In the genomic region with DNA sequence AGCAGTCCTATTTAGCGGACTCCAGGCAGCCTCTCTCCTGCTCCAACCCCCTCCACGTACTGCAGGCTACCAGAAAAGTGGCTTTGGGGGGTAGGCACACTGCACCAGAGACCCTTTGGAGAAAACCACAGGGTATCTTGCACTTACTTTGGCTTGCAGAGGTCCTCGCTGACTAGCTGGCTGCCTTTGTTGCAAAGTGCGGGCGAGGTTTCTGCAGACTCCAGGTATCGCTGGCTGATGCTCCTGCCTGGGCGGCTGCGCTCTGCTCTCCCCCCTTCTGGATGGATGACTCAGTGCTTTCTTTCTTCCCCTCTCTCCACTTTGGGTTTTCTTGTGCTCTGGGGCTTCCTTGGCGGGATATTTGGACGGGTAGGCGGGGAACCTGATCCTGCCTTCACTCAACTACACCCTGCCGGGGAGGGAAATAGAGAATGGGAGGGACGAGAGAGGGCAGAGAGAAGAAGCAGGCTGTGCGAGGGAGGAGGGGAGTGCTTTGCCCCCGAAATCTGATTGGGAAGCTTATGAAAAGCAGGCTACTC, we compare ENCODE assay signal across 9 mouse cellular contexts. TPM values are rescaled to one million over a fixed set of nuclear protein-coding genes. Genes with fewer than 3 reads are reported as not detected.
A peak's percentile ranks its signal among the peaks of the same experiment; 100 is the strongest.
DNase-seq lines count a peak whose midpoint lies in the region; ATAC-seq lines count a peak whose summit lies in the region.
"Had no signal": no experiment of that assay in that cellular context is flagged by ENCODE, and none has a peak within 500 bp of the region (broad histone marks: within the 10 kb centered on the region; RNA-seq: fewer than 3 reads in every experiment).

A gene (minus strand): TSS at position 474 of the 539 bp plus-strand sequence.

- DNase-seq in kidney, postnatal 25 days = no peak
- DNase-seq in hindbrain, embryonic 10.5 days (ENCODE audit: low spot score) = peak; percentile 77
- peak; percentile 65 to 93 for DNase-seq in left cerebral cortex, postnatal 25 days (ENCODE audit: low spot score in 2 of 2)
- DNase-seq in c-Kit-positive CD71-positive TER-119-positive erythroid progenitor cells, embryonic 14.5 days (ENCODE audit: low spot score) = no peak

- no peaks in the 10 kb centered on the region for H3K9me3 ChIP-seq in kidney, embryonic 15.5 days (replicated peaks)
- H3K9me3 ChIP-seq in forebrain, embryonic 13.5 days (replicated peaks) = no peaks in the 10 kb centered on the region
- no peaks in the 10 kb centered on the region for H3K9me3 ChIP-seq in hindbrain, embryonic 10.5 days
- no peaks in the 10 kb centered on the region for H3K9me3 ChIP-seq in neural tube, embryonic 12.5 days

- 2% methylated on average over 15 of the region's 15 CpGs for WGBS in kidney, embryonic 15.5 days
- WGBS in forebrain, embryonic 13.5 days = under 1% methylated on average over 15 of the region's 15 CpGs
- WGBS in hindbrain, embryonic 10.5 days = under 1% methylated on average over 15 of the region's 15 CpGs
- WGBS in neural tube, embryonic 12.5 days = under 1% methylated on average over 15 of the region's 15 CpGs

- ATAC-seq in kidney, embryonic 15.5 days (replicated peaks; ENCODE audit: low FRiP score) = peak; percentile 91
- peak; percentile 50 for ATAC-seq in cerebellum, adult (ENCODE audit: insufficient number of reproducible peaks, low FRiP score, low TSS enrichment)
- peak; percentile 89 for ATAC-seq in forebrain, embryonic 13.5 days
- peak; percentile 78 for ATAC-seq in neural tube, embryonic 12.5 days (ENCODE audit: low FRiP score, low read depth)

- peak within 1 kb of the TSS; percentile 82 for H3K4me2 ChIP-seq in kidney, embryonic 15.5 days
- peak within 1 kb of the TSS; percentile 67 for H3K4me2 ChIP-seq in forebrain, embryonic 13.5 days
- H3K4me2 ChIP-seq in neural tube, embryonic 12.5 days (replicated peaks) = peak within 1 kb of the TSS; percentile 74

- peaks cover 19% of the 10 kb centered on the region for H3K4me1 ChIP-seq in kidney, embryonic 15.5 days
- peaks cover 48% of the 10 kb centered on the region for H3K4me1 ChIP-seq in forebrain, embryonic 13.5 days
- H3K4me1 ChIP-seq in hindbrain, embryonic 10.5 days (replicated peaks) = peaks cover 50% of the 10 kb centered on the region
- peaks cover 21% of the 10 kb centered on the region for H3K4me1 ChIP-seq in neural tube, embryonic 12.5 days

- intact Hi-C loops in left cerebral cortex, postnatal 25 days (cut with DNase I) = loop anchor here (2.0 to 10.0 kb wide), 4 partner anchors 33 to 225 kb away; no protein-coding TSS in a partner anchor

- peak within 1 kb of the TSS; percentile 92 for H3K27ac ChIP-seq in kidney, embryonic 15.5 days
- peak within 1 kb of the TSS; percentile 85 for H3K27ac ChIP-seq in forebrain, embryonic 13.5 days
- H3K27ac ChIP-seq in hindbrain, embryonic 10.5 days = peak within 1 kb of the TSS; percentile 93
- H3K27ac ChIP-seq in neural tube, embryonic 12.5 days = peak within 1 kb of the TSS; percentile 42; the same call in 1 of the 2 replicates

- H3K4me3 ChIP-seq in kidney, embryonic 15.5 days (replicated peaks) = peak within 1 kb of the TSS; percentile 65
- H3K4me3 ChIP-seq in forebrain, embryonic 13.5 days = peak within 1 kb of the TSS; percentile 68
- H3K4me3 ChIP-seq in hindbrain, embryonic 10.5 days = peak within 1 kb of the TSS; percentile 72
- H3K4me3 ChIP-seq in neural tube, embryonic 12.5 days = peak within 1 kb of the TSS; percentile 65

- H3K9ac ChIP-seq in kidney, embryonic 15.5 days = peak within 1 kb of the TSS; percentile 76
- peak within 1 kb of the TSS; percentile 89 for H3K9ac ChIP-seq in forebrain, embryonic 13.5 days
- peak within 1 kb of the TSS; percentile 74 for H3K9ac ChIP-seq in neural tube, embryonic 12.5 days

- H3K36me3 ChIP-seq in kidney, embryonic 15.5 days = peaks cover 9% of the 10 kb centered on the region; the same call in 1 of the 2 replicates
- H3K36me3 ChIP-seq in forebrain, embryonic 13.5 days (ENCODE audit: poor library complexity, severe bottlenecking) = peaks cover 16% of the 10 kb centered on the region
- peaks cover 21% of the 10 kb centered on the region for H3K36me3 ChIP-seq in hindbrain, embryonic 10.5 days
- H3K36me3 ChIP-seq in neural tube, embryonic 12.5 days = peaks cover 4% of the 10 kb centered on the region

- no peaks in the 10 kb centered on the region for H3K27me3 ChIP-seq in kidney, embryonic 15.5 days
- H3K27me3 ChIP-seq in forebrain, embryonic 13.5 days = no peaks in the 10 kb centered on the region
- H3K27me3 ChIP-seq in hindbrain, embryonic 10.5 days (ENCODE audit: insufficient read depth, poor library complexity, severe bottlenecking) = peaks cover 12% of the 10 kb centered on the region
- H3K27me3 ChIP-seq in neural tube, embryonic 12.5 days (replicated peaks) = no peaks in the 10 kb centered on the region
- H3K27me3 ChIP-seq: CH12.LX had no signal

RNA-seq across cellular contexts. Expression of the gene that starts here (rescaled TPM):
- 362 and 367 TPM in 2 replicates for polyA plus RNA-seq in kidney, embryonic 15.5 days (2015; fragmentation: Nextera tagmentation; extraction: Ambion mirVana)
- polyA plus RNA-seq in forebrain, embryonic 13.5 days (2015; fragmentation: Nextera tagmentation; extraction: Ambion mirVana) = 421 and 545 TPM in 2 replicates
- 232 and 295 TPM in 2 replicates for polyA plus RNA-seq in hindbrain, embryonic 10.5 days (2016; fragmentation: Nextera tagmentation; extraction: Ambion mirVana)
- total RNA-seq in left cerebral cortex, postnatal 25 days (2021) = 100 to 1,000 TPM; 440 to 472 TPM
- 408 and 427 TPM in 2 replicates for polyA plus RNA-seq in neural tube, embryonic 12.5 days (2016; fragmentation: Nextera tagmentation; extraction: Ambion mirVana)
- total RNA-seq: CH12.LX had no signal

Comparison
In these comparisons a context has a peak if more than half of its experiments do, and no peak if none do; other contexts are left out.
1. H3K27ac ChIP-seq: peak in every context shown above with its lines; median percentile 93 in hindbrain, embryonic 10.5 days; 92 in kidney, embryonic 15.5 days; 85 in forebrain, embryonic 13.5 days; 42 in neural tube, embryonic 12.5 days.
2. DNase-seq: peak in hindbrain, embryonic 10.5 days (single experiment) and left cerebral cortex, postnatal 25 days (2 of 2); none in kidney, postnatal 25 days (0 of 2) and c-Kit-positive CD71-positive TER-119-positive erythroid progenitor cells, embryonic 14.5 days (single experiment).
3. Peak in every context shown above with its lines, with median percentiles within 50 percentile points of each other: ATAC-seq, H3K4me2 ChIP-seq, H3K4me3 ChIP-seq and H3K9ac ChIP-seq.